Mouse (Mus musculus): ENCODE measurements at regions not wholly inside any gene's neighbourhood (a gene's known extent, or its start where the extent isn't known, plus 50 kb on each side); places are given as distances from the start of the nearest gene placed in this dataset.

GRCm38 (mm10) chr1:184365026-184365425 lies 330.9 kb upstream of the 1700056E22Rik start:
- TF ChIP-seq CTCF (IDR thresholded peaks at IDR 0.05; ENCODE audit: control insufficient read depth, insufficient read depth, insufficient replicate concordance, low read depth, low read length) (no peak), POLR2A (IDR thresholded peaks at IDR 0.05; ENCODE audit: control insufficient read depth, low read depth, low read length) (no peak)
